Mouse (Mus musculus) bone marrow macrophage, adult 2 months (primary cell): Measurements from ENCODE around the gene Dact3.

ENCODE experiments used
- CTCF ChIP-seq: IDR thresholded peaks from 2 replicates; pipeline ENCODE4 v1.5.1; 2012; ENCODE audit warnings: low read depth, mild to moderate bottlenecking, low read length, moderate library complexity
- POLR2A ChIP-seq: IDR thresholded peaks from 2 replicates; pipeline ENCODE4 v1.6.1; 2012; ENCODE audit warnings: mild to moderate bottlenecking, low read depth, low read length, borderline replicate concordance

GRCm38 (mm10) chr7:16893612-16894011 lies 18.5 kb downstream of the Dact3 start:
- no peak for TF ChIP-seq POLR2A
- no peak for TF ChIP-seq CTCF
